Mouse (Mus musculus): ENCODE results near the gene Angptl6. TPM values are rescaled to one million over a fixed set of nuclear protein-coding genes. Genes with fewer than 3 reads are reported as not detected.

Angptl6 gene
- polyA plus RNA-seq, 1 experiment, result 8.8 TPM

DNA sequence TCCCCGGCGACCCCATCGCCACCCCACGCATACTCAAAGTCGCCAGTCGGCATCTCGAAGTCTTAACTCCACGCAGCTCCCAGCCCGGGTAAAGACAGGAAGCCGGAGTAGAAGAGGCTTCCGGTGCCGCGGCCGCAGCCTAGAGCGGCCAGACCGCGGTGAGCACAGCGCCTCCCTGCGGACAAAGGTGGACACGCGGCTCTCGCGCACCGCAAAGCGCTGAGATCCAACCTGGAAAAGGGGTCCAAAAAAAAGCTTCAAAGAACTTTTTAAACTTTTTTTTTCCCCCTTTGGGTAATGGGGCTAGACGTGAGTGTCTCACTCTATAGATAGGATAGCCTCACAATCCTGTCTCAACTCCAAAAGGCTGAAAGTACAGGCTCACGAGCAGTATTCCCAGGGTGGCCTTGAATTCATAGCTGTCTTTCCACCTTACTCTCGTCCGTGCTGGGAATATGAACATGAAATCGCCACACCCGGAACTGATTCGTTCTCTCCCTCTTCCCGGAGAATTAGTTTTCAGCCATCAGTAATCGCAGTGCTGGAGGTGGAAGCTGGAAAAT, 19.1 kb upstream of the Angptl6 start, which contains the start of gene Eif3g:
Eif3g (minus strand) TSS at position 113 of the 563 bp plus-strand sequence.
- WGBS, result 8% methylated on average over 34 of the region's 34 CpGs
- DNase-seq, result peak; percentile 83
- peaks cover 12% of the 10 kb centered on the region for H3K4me1 ChIP-seq (replicated peaks; ENCODE audit: control insufficient read depth, insufficient read depth, low read length)
- H3K36me3 ChIP-seq (ENCODE audit: control insufficient read depth, insufficient read depth, low read length), result peaks cover 25% of the 10 kb centered on the region
- H3K4me3 ChIP-seq (ENCODE audit: control insufficient read depth, insufficient read depth, low read length), result peak within 1 kb of the TSS; percentile 85
- TF ChIP-seq POLR2A (IDR thresholded peaks at IDR 0.05; ENCODE audit: control insufficient read depth, extremely low read depth, insufficient read depth, low read length, poor library complexity) (peak; percentile 65; the same call in 1 of the 2 replicates), CTCF (IDR thresholded peaks at IDR 0.05; ENCODE audit: borderline replicate concordance, control insufficient read depth, extremely low read depth, insufficient read depth, low read length, poor library complexity) (peak; percentile 95)
- H3K27ac ChIP-seq (ENCODE audit: control insufficient read depth, insufficient read depth, low read length), result no peak within 1 kb of the TSS
- H3K27me3 ChIP-seq (ENCODE audit: control insufficient read depth, insufficient read depth, low read length), result no peaks in the 10 kb centered on the region

DNA sequence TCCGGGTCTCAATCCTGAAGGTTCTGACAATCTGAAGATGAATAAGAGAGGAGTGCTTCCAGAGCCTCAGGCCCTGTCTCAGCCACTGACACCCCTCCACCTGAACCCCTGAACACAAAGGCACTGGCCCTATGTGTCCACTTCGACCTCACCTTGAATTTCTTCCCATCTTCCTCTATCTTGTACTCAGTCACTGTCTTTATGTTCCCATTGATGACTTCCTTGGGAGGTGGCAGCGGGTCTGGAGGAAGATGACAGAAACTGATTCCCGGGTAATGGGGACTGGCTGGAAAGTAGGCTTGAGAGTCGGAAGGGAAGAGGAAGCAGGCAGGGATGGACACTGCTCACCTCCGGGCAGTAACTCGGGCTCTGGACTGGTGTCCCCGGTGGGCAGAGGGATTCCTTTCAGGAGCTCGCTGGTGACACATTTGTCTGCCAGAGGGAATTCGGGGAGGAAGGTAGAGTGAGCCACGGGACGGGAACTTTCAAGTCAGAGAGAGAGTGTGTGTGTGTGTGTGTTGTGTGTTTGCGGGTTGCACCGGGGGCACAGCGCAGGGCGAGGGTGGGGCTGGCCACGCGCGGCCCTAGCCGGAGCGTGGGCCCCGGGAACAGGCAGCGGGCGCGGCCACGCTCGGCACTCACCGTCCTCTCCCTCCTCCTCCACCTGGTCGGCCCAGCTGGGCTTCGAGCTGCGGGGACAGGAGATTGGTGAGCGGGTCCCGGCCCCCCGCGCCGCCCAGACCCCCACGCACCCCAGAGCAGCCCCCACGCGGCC, 18.4 kb upstream of the Angptl6 start:
- Histone ChIP-seq H3K36me3 (ENCODE audit: control insufficient read depth, insufficient read depth, low read length) (peaks cover 26% of the 10 kb centered on the region), H3K27me3 (ENCODE audit: control insufficient read depth, insufficient read depth, low read length) (no peaks in the 10 kb centered on the region), H3K27ac (ENCODE audit: control insufficient read depth, insufficient read depth, low read length) (no peak overlapping the region), H3K4me1 (replicated peaks; ENCODE audit: control insufficient read depth, insufficient read depth, low read length) (peaks cover 12% of the 10 kb centered on the region), H3K4me3 (ENCODE audit: control insufficient read depth, insufficient read depth, low read length) (peak overlapping the region; percentile 85)
- DNase-seq, result no peak
- WGBS, result 3% methylated on average over 39 of the region's 39 CpGs
- TF ChIP-seq POLR2A (IDR thresholded peaks at IDR 0.05; ENCODE audit: control insufficient read depth, extremely low read depth, insufficient read depth, low read length, poor library complexity), result no peak
- no peak for TF ChIP-seq CTCF (IDR thresholded peaks at IDR 0.05; ENCODE audit: borderline replicate concordance, control insufficient read depth, extremely low read depth, insufficient read depth, low read length, poor library complexity)

DNA sequence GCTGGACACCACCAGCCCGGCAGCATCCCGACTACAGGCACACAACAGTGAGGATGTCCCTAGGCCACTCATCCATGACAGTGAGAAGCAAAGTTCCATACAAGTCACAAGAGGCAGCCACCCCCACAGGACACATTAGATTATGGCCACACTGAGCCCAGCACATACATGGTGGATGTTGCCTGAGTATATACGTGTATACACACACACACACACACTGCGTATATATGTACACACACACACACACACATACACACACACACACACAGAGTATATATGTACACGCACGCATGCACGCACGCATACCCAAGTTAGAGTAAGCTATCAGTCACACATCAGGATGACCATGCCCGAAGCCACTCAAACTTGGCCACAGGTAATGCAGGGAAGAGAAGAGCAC, 15.9 kb upstream of the Angptl6 start:
- Histone ChIP-seq H3K36me3 (ENCODE audit: control insufficient read depth, insufficient read depth, low read length) (peaks cover 45% of the 10 kb centered on the region), H3K4me3 (ENCODE audit: control insufficient read depth, insufficient read depth, low read length) (no peak overlapping the region)
- WGBS, result 98% methylated on average over 9 of the region's 9 CpGs

DNA sequence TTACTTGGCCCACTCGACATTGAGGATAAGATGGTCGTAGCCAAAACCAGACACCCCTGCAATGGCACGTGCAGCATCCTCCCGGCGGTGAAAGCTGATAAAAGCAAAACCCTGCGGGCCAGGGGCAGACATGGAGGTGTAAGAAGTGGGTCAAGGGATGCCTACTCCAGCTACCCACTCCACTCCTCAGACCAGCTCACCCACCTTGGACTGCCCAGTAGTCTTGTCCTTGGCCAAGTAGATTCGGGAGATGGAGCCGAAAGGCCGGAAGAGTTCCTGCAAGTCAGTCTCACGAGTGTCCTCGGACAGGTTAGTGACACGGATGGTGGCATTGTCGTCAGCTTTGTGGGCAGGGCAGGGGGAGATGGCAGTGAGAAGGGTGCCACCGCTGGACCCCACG, 15.1 kb upstream of the Angptl6 start:
- WGBS, result 94% methylated on average over 15 of the region's 15 CpGs
- no peak for DNase-seq
- Histone ChIP-seq H3K4me3 (ENCODE audit: control insufficient read depth, insufficient read depth, low read length) (no peak overlapping the region), H3K36me3 (ENCODE audit: control insufficient read depth, insufficient read depth, low read length) (peaks cover 53% of the 10 kb centered on the region), H3K4me1 (replicated peaks; ENCODE audit: control insufficient read depth, insufficient read depth, low read length) (peaks cover 9% of the 10 kb centered on the region), H3K27me3 (ENCODE audit: control insufficient read depth, insufficient read depth, low read length) (no peaks in the 10 kb centered on the region), H3K27ac (ENCODE audit: control insufficient read depth, insufficient read depth, low read length) (no peak overlapping the region)
- TF ChIP-seq POLR2A (IDR thresholded peaks at IDR 0.05; ENCODE audit: control insufficient read depth, extremely low read depth, insufficient read depth, low read length, poor library complexity), result no peak
- no peak for TF ChIP-seq CTCF (IDR thresholded peaks at IDR 0.05; ENCODE audit: borderline replicate concordance, control insufficient read depth, extremely low read depth, insufficient read depth, low read length, poor library complexity)

More for the DNA sequence above, 15.9 kb upstream of the Angptl6 start:
- peaks cover 9% of the 10 kb centered on the region for H3K4me1 ChIP-seq (replicated peaks; ENCODE audit: control insufficient read depth, insufficient read depth, low read length)
- no peak overlapping the region for H3K27ac ChIP-seq (ENCODE audit: control insufficient read depth, insufficient read depth, low read length)
- TF ChIP-seq POLR2A (IDR thresholded peaks at IDR 0.05; ENCODE audit: control insufficient read depth, extremely low read depth, insufficient read depth, low read length, poor library complexity) (no peak), CTCF (IDR thresholded peaks at IDR 0.05; ENCODE audit: borderline replicate concordance, control insufficient read depth, extremely low read depth, insufficient read depth, low read length, poor library complexity) (no peak)
- no peak for DNase-seq
- no peaks in the 10 kb centered on the region for H3K27me3 ChIP-seq (ENCODE audit: control insufficient read depth, insufficient read depth, low read length)

DNA sequence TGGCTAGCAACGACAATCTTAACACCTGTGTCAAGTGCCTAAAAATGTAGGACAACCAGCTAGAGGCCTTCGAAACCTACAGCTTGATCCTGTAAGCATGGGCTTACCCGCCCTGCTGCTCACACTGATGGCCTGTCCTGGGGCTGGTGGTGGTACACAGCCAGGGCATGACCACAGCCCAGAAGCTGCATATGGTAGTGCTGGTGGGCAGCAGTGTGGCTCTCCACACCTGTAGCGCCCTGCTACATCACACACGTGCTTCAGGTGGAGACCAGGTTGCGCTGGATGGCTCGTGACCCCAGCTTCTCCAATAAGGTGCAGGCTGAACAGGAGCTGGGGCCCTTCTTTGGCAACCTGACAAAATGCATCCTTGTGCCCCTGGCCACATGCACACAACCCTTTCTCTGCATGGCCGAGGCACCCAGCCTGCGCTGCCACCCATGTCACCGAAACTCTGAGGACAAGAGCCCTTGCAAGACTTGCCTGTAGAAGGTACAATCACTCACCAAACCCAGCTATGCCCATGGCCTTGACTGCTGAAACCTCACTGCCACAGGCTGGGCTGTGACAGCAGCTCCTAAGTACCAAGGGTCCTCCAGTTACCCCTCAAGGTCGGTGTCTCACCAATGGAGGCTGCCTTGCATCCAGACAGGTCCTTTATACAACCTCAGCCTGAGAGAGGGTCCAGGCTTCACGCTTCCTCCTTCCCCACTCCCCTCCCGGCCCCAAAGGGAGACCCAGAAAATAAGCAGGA, 14.2 kb upstream of the Angptl6 start:
- DNase-seq, result no peak
- Histone ChIP-seq H3K27me3 (ENCODE audit: control insufficient read depth, insufficient read depth, low read length) (no peaks in the 10 kb centered on the region), H3K4me3 (ENCODE audit: control insufficient read depth, insufficient read depth, low read length) (no peak overlapping the region), H3K27ac (ENCODE audit: control insufficient read depth, insufficient read depth, low read length) (no peak overlapping the region), H3K4me1 (replicated peaks; ENCODE audit: control insufficient read depth, insufficient read depth, low read length) (peaks cover 9% of the 10 kb centered on the region), H3K36me3 (ENCODE audit: control insufficient read depth, insufficient read depth, low read length) (peaks cover 55% of the 10 kb centered on the region)
- 90% methylated on average over 13 of the region's 13 CpGs for WGBS
- TF ChIP-seq POLR2A (IDR thresholded peaks at IDR 0.05; ENCODE audit: control insufficient read depth, extremely low read depth, insufficient read depth, low read length, poor library complexity), result no peak

DNA sequence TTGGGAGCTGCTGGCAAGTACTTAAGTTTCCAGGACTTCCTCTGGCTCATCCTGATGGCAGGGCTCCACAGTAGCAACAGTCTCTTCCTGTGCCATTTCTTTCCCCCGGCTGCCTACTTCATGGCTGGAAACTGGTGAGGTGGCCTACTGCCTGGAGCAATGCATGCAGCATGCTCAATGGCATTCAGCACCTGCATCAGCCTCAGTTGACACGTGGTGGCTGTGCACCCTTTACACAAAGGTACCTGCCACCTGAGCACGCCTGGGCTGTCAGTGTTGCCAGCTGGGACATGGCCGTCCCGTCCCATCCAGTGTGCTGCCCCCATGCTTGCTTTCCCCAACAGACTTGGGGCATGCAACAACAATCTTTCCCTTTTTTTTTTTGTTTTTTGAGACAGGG, 13.5 kb upstream of the Angptl6 start:
- Histone ChIP-seq H3K27ac (ENCODE audit: control insufficient read depth, insufficient read depth, low read length) (no peak overlapping the region), H3K4me1 (replicated peaks; ENCODE audit: control insufficient read depth, insufficient read depth, low read length) (peaks cover 13% of the 10 kb centered on the region), H3K27me3 (ENCODE audit: control insufficient read depth, insufficient read depth, low read length) (no peaks in the 10 kb centered on the region), H3K36me3 (ENCODE audit: control insufficient read depth, insufficient read depth, low read length) (peaks cover 55% of the 10 kb centered on the region), H3K4me3 (ENCODE audit: control insufficient read depth, insufficient read depth, low read length) (no peak overlapping the region)
- TF ChIP-seq CTCF (IDR thresholded peaks at IDR 0.05; ENCODE audit: borderline replicate concordance, control insufficient read depth, extremely low read depth, insufficient read depth, low read length, poor library complexity) (no peak), POLR2A (IDR thresholded peaks at IDR 0.05; ENCODE audit: control insufficient read depth, extremely low read depth, insufficient read depth, low read length, poor library complexity) (no peak)
- WGBS, result 87% methylated on average over 5 of the region's 5 CpGs
- DNase-seq, result no peak
